Mouse (Mus musculus) spleen, adult 2 months (tissue): Measurements from ENCODE around the gene Rplp0.

Experiments
- CTCF ChIP-seq: fragments of 200-500 bp; IDR thresholded peaks from 2 replicates; pipeline ENCODE4 v1.5.1; 2011; ENCODE audit warnings: mild to moderate bottlenecking, inconsistent platforms; ENCODE audit not compliant: insufficient read depth, insufficient read length, insufficient replicate concordance; ENCODE audit errors: extremely low read depth
- POLR2A ChIP-seq: fragments of 200-500 bp; IDR thresholded peaks from 2 replicates; pipeline ENCODE4 v1.6.1; 2011; ENCODE audit warnings: low read depth, low read length, inconsistent platforms

DNA sequence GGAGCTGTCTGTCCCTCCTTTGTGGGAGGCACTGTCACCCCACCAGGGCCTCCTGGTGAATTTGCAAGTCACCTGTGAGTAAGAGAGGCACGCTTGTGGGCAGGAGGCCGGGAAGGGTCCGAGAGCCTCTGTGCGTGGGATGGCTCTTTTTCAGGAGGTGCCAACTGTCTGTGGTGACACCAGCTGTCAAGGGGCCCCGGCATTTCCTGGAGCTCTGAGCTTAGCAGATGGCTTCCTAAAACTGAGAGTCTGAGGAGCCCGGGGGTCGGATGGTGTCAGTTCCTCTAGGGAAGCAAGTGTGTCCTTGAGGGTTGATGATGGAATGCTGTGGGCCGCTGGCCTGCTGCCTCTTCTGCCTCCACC is 28.8 kb upstream of the Rplp0 start:
- TF ChIP-seq POLR2A (no peak), CTCF (no peak)
